Mouse (Mus musculus) liver, postnatal 0 days (tissue): ENCODE measurements around the gene Farsa. TPM values are rescaled to one million over a fixed set of nuclear protein-coding genes. Genes with fewer than 3 reads are reported as not detected.

Experiments used
- ATAC-seq: fragments of 200-750 bp; cut with Nextera tagmentation; 2 replicates; pipeline ENCODE4 v1.8.0; 2017; ENCODE audit warnings: mild to moderate bottlenecking, moderate library complexity
- DNase-seq: peaks from one replicate; pipeline ENCODE4 v3.0.0-alpha.2; 2016
- H3K27ac ChIP-seq: fragments of 300-500 bp; sonication (generic); 2 replicates; pipeline ENCODE4 v1.5.1; 2014; ENCODE audit warnings: antibody characterized with exemption, moderate library complexity, mild to moderate bottlenecking, low read depth
- H3K27me3 ChIP-seq: fragments of 300-500 bp; sonication (generic); 2 replicates; pipeline ENCODE4 v1.6.1; 2014; ENCODE audit warnings: low read length, control low read depth, mixed read lengths; ENCODE audit not compliant: insufficient read depth
- H3K36me3 ChIP-seq: fragments of 300-500 bp; sonication (generic); replicated peaks from 2 replicates; pipeline ENCODE4 v1.6.1; 2014; ENCODE audit warnings: mild to moderate bottlenecking, control low read depth, low read length, moderate library complexity, mixed read lengths; ENCODE audit not compliant: insufficient read depth
- H3K4me1 ChIP-seq: fragments of 300-500 bp; sonication (generic); 2 replicates; pipeline ENCODE4 v1.6.1; 2014; ENCODE audit warnings: antibody characterized with exemption, mild to moderate bottlenecking, control low read depth; ENCODE audit not compliant: insufficient read depth
- H3K4me2 ChIP-seq: fragments of 300-500 bp; sonication (generic); 2 replicates; pipeline ENCODE4 v1.6.1; 2014; ENCODE audit warnings: low read depth, mild to moderate bottlenecking, low read length, moderate library complexity, mixed read lengths
- H3K4me3 ChIP-seq: fragments of 300-500 bp; sonication (generic); 2 replicates; pipeline ENCODE4 v1.5.1; 2014; ENCODE audit warnings: low read depth, low read length
- H3K9ac ChIP-seq: fragments of 300-500 bp; sonication (generic); replicated peaks from 2 replicates; pipeline ENCODE4 v1.6.1; 2014; ENCODE audit warnings: mild to moderate bottlenecking, moderate library complexity
- H3K9me3 ChIP-seq: fragments of 300-500 bp; sonication (generic); 2 replicates; pipeline ENCODE4 v1.6.1; 2016; ENCODE audit warnings: mild to moderate bottlenecking, control low read depth, low read length, mixed read lengths
- CTCF ChIP-seq: sonication (generic); IDR thresholded peaks from 2 replicates; pipeline ENCODE4 v1.5.1; 2016; ENCODE audit warnings: antibody characterized with exemption, low read depth
- EP300 ChIP-seq: IDR thresholded peaks from 2 replicates; pipeline ENCODE4 v1.6.1; 2016; ENCODE audit warnings: antibody characterized with exemption, low read depth, mild to moderate bottlenecking
- WGBS: fragments of 180-500 bp; shearing (Covaris S2); extraction: QIAGEN DNeasy Blood & Tissue Kit; methylation state at CpG from one replicate; pipeline ENCODE4 v1.1.7; 2014; ENCODE audit not compliant: insufficient replicate concordance; 5-methylcytosine and 5-hydroxymethylcytosine counted together
- polyA plus RNA-seq: library from polyadenylated mRNA; unstranded; fragments of >200 nt; fragmentation: Nextera tagmentation; extraction: Ambion mirVana; gene quantifications from 2 replicates; pipeline ENCODE4 v1.2.1, GENCODE M21; 2015

The Farsa gene
- polyA plus RNA-seq, 1 experiment from 2014 or later, result 33.6 TPM

DNA sequence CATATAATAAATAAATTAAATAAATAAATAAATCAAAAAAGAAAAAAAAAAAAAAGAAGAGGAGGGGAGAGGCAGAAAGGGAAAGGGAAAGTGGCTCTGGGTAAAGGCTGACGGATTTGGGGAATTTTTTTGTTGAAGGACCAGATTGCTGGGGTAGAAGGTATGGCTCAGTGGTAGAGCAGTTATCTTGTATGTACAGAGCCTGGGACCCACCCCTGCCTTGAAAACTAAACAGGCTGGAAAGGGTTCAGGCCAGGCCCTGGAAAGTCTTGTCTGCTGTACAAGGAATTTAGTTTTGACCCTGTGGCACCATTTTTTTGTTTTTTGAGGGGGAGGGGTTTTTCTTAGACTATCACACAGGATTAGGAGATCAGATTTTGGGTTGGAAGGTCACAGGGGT lies 22.1 kb downstream of the Farsa start:
- Histone ChIP-seq H3K4me2 (no peak overlapping the region), H3K27ac (no peak overlapping the region), H3K4me3 (no peak overlapping the region), H3K9me3 (no peaks in the 10 kb centered on the region), H3K27me3 (no peaks in the 10 kb centered on the region), H3K36me3 (no peaks in the 10 kb centered on the region), H3K4me1 (peaks cover 8% of the 10 kb centered on the region), H3K9ac (no peak overlapping the region)
- TF ChIP-seq CTCF (no peak), EP300 (no peak)
- DNase-seq (no peak), ATAC-seq (no peak)
- 73% methylated on average over 1 of the region's 1 CpGs for WGBS

DNA sequence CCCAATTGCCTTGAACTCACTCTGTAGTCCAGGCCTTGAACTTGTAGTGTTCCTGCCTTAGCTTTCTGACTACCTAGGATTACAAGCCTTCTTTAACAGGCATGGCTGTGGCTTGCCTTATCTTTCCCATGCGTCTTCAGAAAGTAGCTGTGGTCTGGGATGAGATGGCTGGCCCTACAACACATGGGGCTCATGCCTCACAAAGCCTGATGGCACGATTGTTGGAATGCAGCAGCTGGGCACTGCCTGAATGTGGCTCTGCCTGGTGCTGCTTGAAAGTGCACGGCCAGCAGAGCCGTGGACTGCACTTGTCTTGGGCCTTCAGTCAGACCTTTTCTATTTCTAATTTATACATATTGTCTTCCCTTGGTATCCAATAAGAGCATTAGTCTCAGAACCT lies 27.9 kb downstream of the Farsa start:
- H3K27ac ChIP-seq, result no peak overlapping the region
- no peak overlapping the region for H3K4me2 ChIP-seq
- H3K27me3 ChIP-seq, result no peaks in the 10 kb centered on the region
- H3K9me3 ChIP-seq, result no peaks in the 10 kb centered on the region
- TF ChIP-seq CTCF, result no peak
- no peak for TF ChIP-seq EP300
- no peaks in the 10 kb centered on the region for H3K4me1 ChIP-seq
- H3K9ac ChIP-seq, result no peak overlapping the region
- no peak for DNase-seq
- 61% methylated on average over 4 of the region's 4 CpGs for WGBS
- no peak overlapping the region for H3K4me3 ChIP-seq
- H3K36me3 ChIP-seq, result peaks cover 40% of the 10 kb centered on the region
- ATAC-seq, result no peak

DNA sequence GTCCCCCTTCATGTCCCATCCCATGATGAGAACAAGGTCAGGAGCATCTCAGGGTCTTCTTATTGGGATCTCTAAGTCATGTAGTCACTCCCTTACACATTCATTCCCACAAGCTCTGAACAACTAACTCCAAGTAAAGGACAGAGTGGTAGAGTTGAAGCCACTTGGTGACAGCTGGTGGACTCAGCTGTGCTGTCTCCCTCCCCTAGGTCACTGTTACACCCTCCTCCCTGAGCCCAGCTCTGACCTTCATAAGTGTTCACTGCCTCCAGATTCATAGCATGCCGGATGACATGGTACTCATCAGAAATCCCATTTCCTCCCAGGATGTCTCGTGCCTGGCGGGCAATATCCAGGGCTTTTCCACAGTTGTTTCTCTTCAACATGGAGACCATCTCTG lies 31.5 kb downstream of the Farsa start:
- Histone ChIP-seq H3K36me3 (peaks cover 45% of the 10 kb centered on the region), H3K27me3 (no peaks in the 10 kb centered on the region), H3K9me3 (no peaks in the 10 kb centered on the region), H3K4me2 (no peak overlapping the region), H3K4me1 (peaks cover 11% of the 10 kb centered on the region), H3K4me3 (no peak overlapping the region), H3K9ac (no peak overlapping the region), H3K27ac (no peak overlapping the region)
- DNase-seq (no peak), ATAC-seq (no peak)
- 87% methylated on average over 3 of the region's 3 CpGs for WGBS
- TF ChIP-seq EP300 (no peak), CTCF (no peak)

GRCm38 (mm10) chr8:84889141-84889540 lies 32.4 kb downstream of the Farsa start:
- 100% methylated on average over 1 of the region's 1 CpGs for WGBS
- Histone ChIP-seq H3K4me1 (peaks cover 13% of the 10 kb centered on the region), H3K9ac (no peak overlapping the region), H3K27ac (no peak overlapping the region), H3K27me3 (no peaks in the 10 kb centered on the region), H3K9me3 (no peaks in the 10 kb centered on the region), H3K4me2 (no peak overlapping the region), H3K36me3 (peaks cover 45% of the 10 kb centered on the region), H3K4me3 (no peak overlapping the region)
- DNase-seq, result no peak
- TF ChIP-seq EP300 (no peak), CTCF (no peak)
- no peak for ATAC-seq

- Histone ChIP-seq H3K4me3 (peak overlapping the region; percentile 75), H3K4me2 (peak overlapping the region; percentile 98), H3K36me3 (peaks cover 17% of the 10 kb centered on the region), H3K27me3 (no peaks in the 10 kb centered on the region), H3K9ac (peak overlapping the region; percentile 87), H3K27ac (peak overlapping the region; percentile 98), H3K9me3 (no peaks in the 10 kb centered on the region), H3K4me1 (peaks cover 13% of the 10 kb centered on the region)
- TF ChIP-seq CTCF, result no peak
- TF ChIP-seq EP300, result no peak
- WGBS, result 12% methylated on average over 31 of the region's 31 CpGs
- ATAC-seq (peak; percentile 66), DNase-seq (peak; percentile 43)
Measured at GRCm38 (mm10) chr8:84892993-84893708, 36.4 kb downstream of the Farsa start.

DNA sequence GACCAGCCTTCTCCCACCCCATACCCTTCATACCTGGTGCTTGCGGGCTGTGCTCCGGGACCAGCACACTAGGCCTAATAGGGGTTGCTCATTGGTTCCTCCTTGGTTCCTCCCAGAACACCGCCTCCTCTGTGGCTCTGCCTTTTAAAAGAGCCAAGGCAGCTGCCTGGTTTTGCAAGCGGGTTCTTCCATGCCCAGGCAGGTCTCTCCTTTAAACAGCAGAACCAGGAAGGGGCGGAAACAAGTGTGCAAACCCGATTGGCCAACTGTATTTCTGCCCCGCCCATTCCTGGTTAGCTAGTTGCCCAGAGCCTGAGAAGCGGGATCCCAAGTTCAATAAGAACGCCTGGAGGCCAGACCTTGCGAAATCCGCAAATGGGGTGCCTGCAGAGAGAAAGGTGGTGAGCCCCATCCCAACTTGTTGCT lies 36.9 kb downstream of the Farsa start, which contains the start of gene Gcdh:
Gene Gcdh, minus strand, starts transcription at position 213 of the 426 bp plus-strand sequence.
- H3K9ac ChIP-seq, result peak within 1 kb of the TSS; percentile 87
- peak; percentile 87; the same call in 1 of the 2 replicates for TF ChIP-seq EP300
- 0 out of 2 replicates have a peak, but pooled peaks have one; percentile 13 for TF ChIP-seq CTCF
- peak; percentile 92 for DNase-seq
- WGBS, result 1% methylated on average over 11 of the region's 11 CpGs
- peak; percentile 96 for ATAC-seq
- H3K4me1 ChIP-seq, result peaks cover 13% of the 10 kb centered on the region
- peaks cover 12% of the 10 kb centered on the region for H3K36me3 ChIP-seq
- no peaks in the 10 kb centered on the region for H3K9me3 ChIP-seq
- H3K27me3 ChIP-seq, result no peaks in the 10 kb centered on the region
- peak within 1 kb of the TSS; percentile 98 for H3K4me2 ChIP-seq
- H3K27ac ChIP-seq, result peak within 1 kb of the TSS; percentile 98
- peak within 1 kb of the TSS; percentile 75 for H3K4me3 ChIP-seq
